Mouse (Mus musculus): ENCODE data around the gene Trpm1. TPM values are rescaled to one million over a fixed set of nuclear protein-coding genes. Genes with fewer than 3 reads are reported as not detected.
A peak's percentile ranks its signal among the peaks of the same experiment; 100 is the strongest.

Gene Trpm1
- polyA plus RNA-seq, 1 experiment: 1.7 TPM

GRCm38 (mm10) chr7:64161990-64162389 is 8.4 kb downstream of the Trpm1 start:
- Histone ChIP-seq H3K27me3 (ENCODE audit: control insufficient read depth, insufficient read depth, low read length) (no peaks in the 10 kb centered on the region), H3K4me3 (ENCODE audit: control insufficient read depth, insufficient read depth, low read length) (no peak overlapping the region), H3K27ac (ENCODE audit: control insufficient read depth, insufficient read depth, low read length) (peak overlapping the region; percentile 10; the same call in 1 of the 2 replicates), H3K36me3 (ENCODE audit: control insufficient read depth, insufficient read depth, low read length) (no peaks in the 10 kb centered on the region), H3K4me1 (replicated peaks; ENCODE audit: control insufficient read depth, insufficient read depth, low read length) (peaks cover 81% of the 10 kb centered on the region)
- no peak for TF ChIP-seq CTCF (IDR thresholded peaks at IDR 0.05; ENCODE audit: borderline replicate concordance, control insufficient read depth, extremely low read depth, insufficient read depth, low read length, poor library complexity)
- TF ChIP-seq POLR2A (IDR thresholded peaks at IDR 0.05; ENCODE audit: control insufficient read depth, extremely low read depth, insufficient read depth, low read length, poor library complexity): no peak
- no peak for DNase-seq
- 94% methylated on average over 7 of the region's 7 CpGs for whole genome bisulfite sequencing

- Histone ChIP-seq H3K36me3 (ENCODE audit: control insufficient read depth, insufficient read depth, low read length) (no peaks in the 10 kb centered on the region), H3K4me1 (replicated peaks; ENCODE audit: control insufficient read depth, insufficient read depth, low read length) (peaks cover 76% of the 10 kb centered on the region), H3K27ac (ENCODE audit: control insufficient read depth, insufficient read depth, low read length) (peak overlapping the region; percentile 51; the same call in 1 of the 2 replicates), H3K27me3 (ENCODE audit: control insufficient read depth, insufficient read depth, low read length) (no peaks in the 10 kb centered on the region), H3K4me3 (ENCODE audit: control insufficient read depth, insufficient read depth, low read length) (no peak overlapping the region)
- WGBS: 96% methylated on average over 3 of the region's 3 CpGs
- no peak for DNase-seq
- no peak for TF ChIP-seq POLR2A (IDR thresholded peaks at IDR 0.05; ENCODE audit: control insufficient read depth, extremely low read depth, insufficient read depth, low read length, poor library complexity)
- no peak for TF ChIP-seq CTCF (IDR thresholded peaks at IDR 0.05; ENCODE audit: borderline replicate concordance, control insufficient read depth, extremely low read depth, insufficient read depth, low read length, poor library complexity)
These were observed 9.5 kb downstream of the Trpm1 start for GRCm38 (mm10) chr7:64163086-64163485.

- no peak for DNase-seq
- peak overlapping the region; percentile 51 for H3K27ac ChIP-seq (ENCODE audit: control insufficient read depth, insufficient read depth, low read length)
- H3K27me3 ChIP-seq (ENCODE audit: control insufficient read depth, insufficient read depth, low read length): no peaks in the 10 kb centered on the region
- H3K36me3 ChIP-seq (ENCODE audit: control insufficient read depth, insufficient read depth, low read length): no peaks in the 10 kb centered on the region
- peaks cover 69% of the 10 kb centered on the region for H3K4me1 ChIP-seq (replicated peaks; ENCODE audit: control insufficient read depth, insufficient read depth, low read length)
- TF ChIP-seq POLR2A (IDR thresholded peaks at IDR 0.05; ENCODE audit: control insufficient read depth, extremely low read depth, insufficient read depth, low read length, poor library complexity) (no peak), CTCF (IDR thresholded peaks at IDR 0.05; ENCODE audit: borderline replicate concordance, control insufficient read depth, extremely low read depth, insufficient read depth, low read length, poor library complexity) (no peak)
- H3K4me3 ChIP-seq (ENCODE audit: control insufficient read depth, insufficient read depth, low read length): no peak overlapping the region
- 94% methylated on average over 1 of the region's 1 CpGs for WGBS
These were observed 10.3 kb downstream of the Trpm1 start for GRCm38 (mm10) chr7:64163890-64164289.

- TF ChIP-seq POLR2A (IDR thresholded peaks at IDR 0.05; ENCODE audit: control insufficient read depth, extremely low read depth, insufficient read depth, low read length, poor library complexity): no peak
- TF ChIP-seq CTCF (IDR thresholded peaks at IDR 0.05; ENCODE audit: borderline replicate concordance, control insufficient read depth, extremely low read depth, insufficient read depth, low read length, poor library complexity): peak; percentile 75; the same call in 1 of the 2 replicates
- peak; percentile 67 for DNase-seq
These were observed 11.4 kb downstream of the Trpm1 start for GRCm38 (mm10) chr7:64164997-64165396.

GRCm38 (mm10) chr7:64166025-64166424 is 12.4 kb downstream of the Trpm1 start:
- TF ChIP-seq POLR2A (IDR thresholded peaks at IDR 0.05; ENCODE audit: control insufficient read depth, extremely low read depth, insufficient read depth, low read length, poor library complexity): no peak
- no peak for TF ChIP-seq CTCF (IDR thresholded peaks at IDR 0.05; ENCODE audit: borderline replicate concordance, control insufficient read depth, extremely low read depth, insufficient read depth, low read length, poor library complexity)
- H3K4me1 ChIP-seq (replicated peaks; ENCODE audit: control insufficient read depth, insufficient read depth, low read length): peaks cover 49% of the 10 kb centered on the region
- no peak overlapping the region for H3K27ac ChIP-seq (ENCODE audit: control insufficient read depth, insufficient read depth, low read length)
- WGBS: 87% methylated on average over 3 of the region's 3 CpGs
- H3K27me3 ChIP-seq (ENCODE audit: control insufficient read depth, insufficient read depth, low read length): no peaks in the 10 kb centered on the region
- DNase-seq: no peak
- no peaks in the 10 kb centered on the region for H3K36me3 ChIP-seq (ENCODE audit: control insufficient read depth, insufficient read depth, low read length)
- no peak overlapping the region for H3K4me3 ChIP-seq (ENCODE audit: control insufficient read depth, insufficient read depth, low read length)

More at GRCm38 (mm10) chr7:64164997-64165396, 11.4 kb downstream of the Trpm1 start:
- Histone ChIP-seq H3K36me3 (ENCODE audit: control insufficient read depth, insufficient read depth, low read length) (no peaks in the 10 kb centered on the region), H3K4me1 (replicated peaks; ENCODE audit: control insufficient read depth, insufficient read depth, low read length) (peaks cover 59% of the 10 kb centered on the region), H3K4me3 (ENCODE audit: control insufficient read depth, insufficient read depth, low read length) (no peak overlapping the region), H3K27ac (ENCODE audit: control insufficient read depth, insufficient read depth, low read length) (no peak overlapping the region), H3K27me3 (ENCODE audit: control insufficient read depth, insufficient read depth, low read length) (no peaks in the 10 kb centered on the region)
- 74% methylated on average over 3 of the region's 3 CpGs for WGBS

- peaks cover 43% of the 10 kb centered on the region for H3K4me1 ChIP-seq (replicated peaks; ENCODE audit: control insufficient read depth, insufficient read depth, low read length)
- no peak overlapping the region for H3K4me3 ChIP-seq (ENCODE audit: control insufficient read depth, insufficient read depth, low read length)
- TF ChIP-seq POLR2A (IDR thresholded peaks at IDR 0.05; ENCODE audit: control insufficient read depth, extremely low read depth, insufficient read depth, low read length, poor library complexity): no peak
- TF ChIP-seq CTCF (IDR thresholded peaks at IDR 0.05; ENCODE audit: borderline replicate concordance, control insufficient read depth, extremely low read depth, insufficient read depth, low read length, poor library complexity): no peak
- H3K27me3 ChIP-seq (ENCODE audit: control insufficient read depth, insufficient read depth, low read length): no peaks in the 10 kb centered on the region
- H3K27ac ChIP-seq (ENCODE audit: control insufficient read depth, insufficient read depth, low read length): peak overlapping the region; percentile 26; the same call in 1 of the 2 replicates
- no peak for DNase-seq
- H3K36me3 ChIP-seq (ENCODE audit: control insufficient read depth, insufficient read depth, low read length): no peaks in the 10 kb centered on the region
These were observed 13.1 kb downstream of the Trpm1 start for GRCm38 (mm10) chr7:64166724-64167123.

GRCm38 (mm10) chr7:64179310-64179709 is 25.7 kb downstream of the Trpm1 start:
- H3K27me3 ChIP-seq (ENCODE audit: control insufficient read depth, insufficient read depth, low read length): no peaks in the 10 kb centered on the region
- H3K27ac ChIP-seq (ENCODE audit: control insufficient read depth, insufficient read depth, low read length): no peak overlapping the region
- TF ChIP-seq POLR2A (IDR thresholded peaks at IDR 0.05; ENCODE audit: control insufficient read depth, extremely low read depth, insufficient read depth, low read length, poor library complexity): no peak
- H3K36me3 ChIP-seq (ENCODE audit: control insufficient read depth, insufficient read depth, low read length): no peaks in the 10 kb centered on the region
- no peaks in the 10 kb centered on the region for H3K4me1 ChIP-seq (replicated peaks; ENCODE audit: control insufficient read depth, insufficient read depth, low read length)
- 98% methylated on average over 4 of the region's 4 CpGs for WGBS
- no peak overlapping the region for H3K4me3 ChIP-seq (ENCODE audit: control insufficient read depth, insufficient read depth, low read length)
- no peak for DNase-seq

Data from thymus, adult 2 months (tissue).